ENCODE assay signal across 8 mouse cellular contexts in the genomic region with DNA sequence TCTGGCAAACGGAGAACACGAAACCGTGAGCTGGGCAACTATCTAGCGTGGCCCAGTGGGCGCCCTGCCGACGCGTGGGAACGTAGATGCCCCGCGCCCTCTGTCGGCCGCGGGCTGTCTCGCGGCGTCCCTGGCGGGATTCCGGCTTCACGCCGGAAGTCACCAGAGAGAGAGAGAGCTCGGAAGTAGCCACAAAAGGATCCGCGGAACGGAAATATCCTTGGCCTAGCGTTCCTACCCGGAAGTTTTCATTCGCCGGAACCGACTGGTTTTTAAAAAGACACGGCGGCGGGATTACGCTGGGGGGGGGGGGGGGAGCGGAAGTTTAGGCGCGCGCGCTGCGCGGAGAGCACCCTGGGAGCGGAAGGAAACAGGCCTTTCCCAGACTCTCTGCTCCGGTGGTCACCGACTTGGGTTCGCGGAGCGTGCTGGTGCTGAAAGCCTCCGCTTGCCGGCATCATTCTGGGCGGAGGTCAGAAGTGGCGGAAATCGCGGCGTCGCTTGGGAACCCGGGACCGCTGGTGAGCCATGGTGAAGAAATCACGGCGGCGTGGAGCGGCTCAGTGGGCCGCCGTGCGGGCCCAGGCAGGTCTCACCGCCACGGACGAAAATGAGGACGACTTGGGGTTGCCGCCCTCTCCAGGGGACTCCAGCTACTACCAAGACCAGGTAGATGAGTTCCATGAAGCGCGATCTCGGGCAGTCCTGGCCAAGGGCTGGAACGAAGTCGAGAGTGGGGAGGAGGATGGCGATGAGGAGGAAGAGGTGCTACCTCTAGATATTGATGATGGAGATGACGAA. TPM values are rescaled to one million over a fixed set of nuclear protein-coding genes. Genes with fewer than 3 reads are reported as not detected.
DNase-seq lines count a peak whose midpoint lies in the region; ATAC-seq and TF ChIP-seq lines count a peak whose summit lies in the region.

Utp3 (plus strand) TSS at position 377 of the 801 bp plus-strand sequence.

- H3K4me3 ChIP-seq in ES-E14 (ENCODE audit: insufficient read depth in 1 of 2, low read depth in 1 of 2, low read length in 2 of 2, poor library complexity in 1 of 2, severe bottlenecking in 1 of 2), result peak within 1 kb of the TSS; percentile 83 to 87
- peak within 1 kb of the TSS; percentile 64 for H3K4me3 ChIP-seq in forebrain, embryonic 15.5 days
- peak within 1 kb of the TSS; percentile 94 for H3K4me3 ChIP-seq in lung, adult 2 months (replicated peaks; ENCODE audit: extremely low read depth, low read depth, low read length)

- peak; percentile 100 for DNase-seq in ES-E14 (ENCODE audit: low read depth, low spot score)
- peak; percentile 94 for DNase-seq in cerebellum, adult 11-12 months
- DNase-seq in heart, postnatal 25 days (ENCODE audit: low spot score), result peak; percentile 84
- peak; percentile 92 to 98 for DNase-seq in layer of hippocampus, adult 18-20 months (ENCODE audit: low spot score in 2 of 2)
- peak; percentile 87 for DNase-seq in lung, adult 2 months
- peak; percentile 84 to 90 for DNase-seq in thymus, adult 18-20 months

- H3K27me3 ChIP-seq in forebrain, embryonic 15.5 days, result no peaks in the 10 kb centered on the region

- H3K4me1 ChIP-seq in ES-E14 (ENCODE audit: control insufficient read depth in 2 of 2, insufficient read depth in 2 of 2, low read length in 2 of 2, poor library complexity in 1 of 2), result no peaks in the 10 kb centered on the region; a peak in 2 of 4 replicates
- peaks cover 28% of the 10 kb centered on the region for H3K4me1 ChIP-seq in forebrain, embryonic 15.5 days
- peaks cover 4% of the 10 kb centered on the region; the same call in 1 of the 2 replicates for H3K4me1 ChIP-seq in lung, adult 2 months (ENCODE audit: control insufficient read depth, insufficient read depth, low read length)

- under 1% methylated on average over 76 of the region's 76 CpGs for WGBS in forebrain, embryonic 15.5 days
- under 1% methylated on average over 76 of the region's 76 CpGs for WGBS in lung, adult 2 months

- peak; percentile 96 for ATAC-seq in forebrain, embryonic 15.5 days (replicated peaks)
- ATAC-seq in neutrophil, adult 5-6 weeks (ENCODE audit: extremely low read depth, insufficient number of reproducible peaks, low FRiP score, poor library complexity, severe bottlenecking), result peak; percentile 93

- H3K27ac ChIP-seq in ES-E14 (ENCODE audit: insufficient read depth, low read depth, low read length, poor library complexity, severe bottlenecking), result peak within 1 kb of the TSS; percentile 75
- peak within 1 kb of the TSS; percentile 88 for H3K27ac ChIP-seq in forebrain, embryonic 15.5 days (replicated peaks)

- TF ChIP-seq POLR2A in lung, adult 2 months (IDR thresholded peaks at IDR 0.05; ENCODE audit: borderline replicate concordance, extremely low read depth, low read depth, low read length), result peak; percentile 94

- in situ Hi-C loops in ES-E14 (cut with MboI; ENCODE audit: low sequenced_read_pairs in 2 of 2, unreplicated experiment in 2 of 2), result no loop called here

- H3K9ac ChIP-seq in ES-E14 (ENCODE audit: insufficient read depth, low read depth, low read length, poor library complexity, severe bottlenecking), result peak within 1 kb of the TSS; percentile 99
- H3K9ac ChIP-seq in forebrain, embryonic 15.5 days (replicated peaks), result peak within 1 kb of the TSS; percentile 81

- H3K4me2 ChIP-seq in forebrain, embryonic 15.5 days (replicated peaks), result peak within 1 kb of the TSS; percentile 79

- TF ChIP-seq CTCF in lung, adult 2 months (IDR thresholded peaks at IDR 0.05; ENCODE audit: insufficient read depth, low read length), result peak; percentile 62

- intact Hi-C loops in heart, postnatal 25 days (cut with DNase I), result no loop called here

- H3K36me3 ChIP-seq in ES-E14 (ENCODE audit: control insufficient read depth, insufficient read depth, low read length, poor library complexity, severe bottlenecking), result peaks cover 8% of the 10 kb centered on the region
- 0 out of 2 replicates have a peak, but pooled peaks cover 3% of the 10 kb centered on the region for H3K36me3 ChIP-seq in forebrain, embryonic 15.5 days

- H3K9me3 ChIP-seq in ES-E14 (ENCODE audit: control insufficient read depth, insufficient read depth, low read depth, low read length), result no peaks in the 10 kb centered on the region
- H3K9me3 ChIP-seq in forebrain, embryonic 15.5 days, result no peaks in the 10 kb centered on the region

TF ChIP-seq in ES-E14, 5 proteins besides CTCF, POLR2A, EP300 and RAD21:
- TF ChIP-seq CHD2 (IDR thresholded peaks at IDR 0.05; ENCODE audit: low read depth, low read length), result peak; percentile 87
- peak; percentile 92 for TF ChIP-seq HCFC1 (IDR thresholded peaks at IDR 0.05; ENCODE audit: borderline replicate concordance, insufficient read depth, low read length)
- no peak for TF ChIP-seq ZNF384 (IDR thresholded peaks at IDR 0.05; ENCODE audit: low read depth, low read length)

RNA-seq across cellular contexts. Expression of gene Utp3, which starts in this region (rescaled TPM):
- total RNA-seq in ES-E14 (2012; rRNA removed), result 43.4 and 71.0 TPM in 2 replicates
- polyA plus RNA-seq in forebrain, embryonic 15.5 days (2015; fragmentation: Nextera tagmentation; extraction: Ambion mirVana), result 49.8 and 50.0 TPM in 2 replicates
- total RNA-seq in heart, postnatal 25 days (2021), result 10 to 100 TPM; 19.3 to 19.9 TPM
- 10 to 100 TPM; 29.3 to 30.5 TPM for total RNA-seq in layer of hippocampus, adult 18-20 months (2021)
- polyA plus RNA-seq in lung, adult 2 months (2012; rRNA removed), result 9.0 and 10.1 TPM in 2 replicates
- total RNA-seq in neutrophil, adult 5-6 weeks (2017), result 56.3 and 59.2 TPM in 2 replicates

Comparison
In these comparisons a context has a peak if more than half of its experiments do, and no peak if none do; other contexts are left out.
1. Peak in every context shown above with its lines: DNase-seq, ATAC-seq, H3K4me3 ChIP-seq and H3K27ac ChIP-seq.